Mouse (Mus musculus) kidney, adult 2 months (tissue): ENCODE results near the gene Mgat5b.

ENCODE experiments used
- CTCF ChIP-seq: fragments of 200-500 bp; conservative IDR thresholded peaks from 2 replicates; pipeline ENCODE4 v1.5.1; 2011; ENCODE audit warnings: low read depth, mild to moderate bottlenecking, control low read depth, low read length, moderate library complexity, mixed read lengths; ENCODE audit not compliant: insufficient read depth, insufficient read length
- POLR2A ChIP-seq: fragments of 200-500 bp; IDR thresholded peaks from one replicate; pipeline ENCODE4 v1.6.1; 2011; ENCODE audit warnings: low read depth, low read length, control low read depth

DNA sequence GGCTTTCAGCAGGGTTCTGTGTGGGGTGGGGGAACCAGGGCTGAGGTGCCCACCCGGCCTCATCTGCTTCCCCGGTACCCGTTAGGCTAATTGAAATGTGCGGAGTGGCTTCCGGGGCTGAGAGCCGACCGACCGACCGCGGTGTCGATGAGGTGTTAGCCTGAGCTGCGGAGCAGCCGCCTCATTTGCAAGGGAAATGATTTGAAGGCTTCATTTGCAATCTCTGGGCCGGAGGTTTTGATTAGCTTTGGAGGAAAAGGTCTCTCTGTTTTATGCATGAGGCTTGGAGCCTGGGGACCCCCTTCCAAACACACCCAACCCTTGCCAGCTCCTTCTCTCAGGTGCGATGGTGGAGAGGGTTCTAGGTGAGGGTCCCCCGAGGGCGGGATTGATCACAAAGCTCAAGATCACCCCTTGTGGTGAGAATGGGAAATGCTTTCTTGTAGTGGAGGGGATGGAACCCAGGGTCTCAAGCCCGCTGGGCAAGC lies 75.5 kb downstream of the Mgat5b start:
- no peak for TF ChIP-seq POLR2A
- TF ChIP-seq CTCF = peak; percentile 62
